Mouse (Mus musculus) stomach, embryonic 15.5 days (tissue): ENCODE measurements at regions not wholly inside any gene's neighbourhood (a gene's known extent, or its start where the extent isn't known, plus 50 kb on each side); places are given as distances from the start of the nearest gene placed in this dataset.

ENCODE experiments used
- ATAC-seq: fragments of 200-750 bp; cut with Nextera tagmentation; 2 replicates; pipeline ENCODE4 v1.8.0; 2017; ENCODE audit warnings: low read depth, moderate number of reproducible peaks, moderate TSS enrichment; ENCODE audit not compliant: insufficient read depth, low FRiP score
- H3K27ac ChIP-seq: fragments of 300-500 bp; sonication (generic); 2 replicates; pipeline ENCODE4 v1.5.1; 2015; ENCODE audit warnings: mild to moderate bottlenecking, inconsistent platforms
- H3K27me3 ChIP-seq: fragments of 300-500 bp; sonication (generic); replicated peaks from 2 replicates; pipeline ENCODE4 v1.6.1; 2015; ENCODE audit warnings: inconsistent platforms
- H3K36me3 ChIP-seq: fragments of 300-500 bp; sonication (generic); 2 replicates; pipeline ENCODE4 v1.6.1; 2015; ENCODE audit warnings: inconsistent platforms
- H3K4me1 ChIP-seq: fragments of 300-500 bp; sonication (generic); 2 replicates; pipeline ENCODE4 v1.6.1; 2015; ENCODE audit warnings: inconsistent platforms
- H3K4me2 ChIP-seq: fragments of 300-500 bp; sonication (generic); 2 replicates; pipeline ENCODE4 v1.6.1; 2015; ENCODE audit warnings: mild to moderate bottlenecking, inconsistent platforms
- H3K4me3 ChIP-seq: fragments of 300-500 bp; sonication (generic); replicated peaks from 2 replicates; pipeline ENCODE4 v1.5.1; 2015; ENCODE audit warnings: inconsistent platforms
- H3K9ac ChIP-seq: fragments of 300-500 bp; sonication (generic); 2 replicates; pipeline ENCODE4 v1.6.1; 2015; ENCODE audit warnings: inconsistent platforms
- H3K9me3 ChIP-seq: fragments of 300-500 bp; sonication (generic); 2 replicates; pipeline ENCODE4 v1.6.1; 2016; ENCODE audit warnings: inconsistent platforms
- WGBS: fragments of 180-500 bp; shearing (Covaris S2); methylation state at CpG from one replicate; pipeline ENCODE4 v1.1.7; 2015; 5-methylcytosine and 5-hydroxymethylcytosine counted together

DNA sequence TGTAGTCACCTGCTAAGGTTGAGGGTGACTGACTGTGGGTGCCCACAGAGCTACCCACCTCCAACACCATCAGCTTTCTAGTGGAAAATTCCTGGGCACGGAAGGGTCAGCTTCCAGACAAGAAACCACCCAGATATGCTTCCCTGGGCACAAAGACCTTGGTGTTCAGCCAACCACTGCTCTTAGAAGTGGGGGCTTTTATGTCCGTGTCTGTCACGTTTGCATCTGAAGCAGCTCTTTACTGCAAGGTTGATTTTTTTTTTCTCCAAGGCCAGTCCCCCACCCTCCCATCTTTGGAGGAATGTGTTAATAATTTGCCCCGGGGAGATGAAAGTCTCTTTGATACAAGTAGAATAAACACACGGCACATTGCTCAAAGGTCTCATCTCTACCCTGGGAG, 98.6 kb upstream of the Ankrd55 start:
- H3K27me3 ChIP-seq: no peaks in the 10 kb centered on the region
- H3K4me2 ChIP-seq: no peak overlapping the region
- no peak overlapping the region for H3K4me3 ChIP-seq
- H3K9me3 ChIP-seq: no peaks in the 10 kb centered on the region
- ATAC-seq: no peak
- H3K9ac ChIP-seq: no peak overlapping the region
- peaks cover 15% of the 10 kb centered on the region for H3K4me1 ChIP-seq
- H3K36me3 ChIP-seq: no peaks in the 10 kb centered on the region
- H3K27ac ChIP-seq: no peak overlapping the region
- 29% methylated on average over 5 of the region's 5 CpGs for WGBS

DNA sequence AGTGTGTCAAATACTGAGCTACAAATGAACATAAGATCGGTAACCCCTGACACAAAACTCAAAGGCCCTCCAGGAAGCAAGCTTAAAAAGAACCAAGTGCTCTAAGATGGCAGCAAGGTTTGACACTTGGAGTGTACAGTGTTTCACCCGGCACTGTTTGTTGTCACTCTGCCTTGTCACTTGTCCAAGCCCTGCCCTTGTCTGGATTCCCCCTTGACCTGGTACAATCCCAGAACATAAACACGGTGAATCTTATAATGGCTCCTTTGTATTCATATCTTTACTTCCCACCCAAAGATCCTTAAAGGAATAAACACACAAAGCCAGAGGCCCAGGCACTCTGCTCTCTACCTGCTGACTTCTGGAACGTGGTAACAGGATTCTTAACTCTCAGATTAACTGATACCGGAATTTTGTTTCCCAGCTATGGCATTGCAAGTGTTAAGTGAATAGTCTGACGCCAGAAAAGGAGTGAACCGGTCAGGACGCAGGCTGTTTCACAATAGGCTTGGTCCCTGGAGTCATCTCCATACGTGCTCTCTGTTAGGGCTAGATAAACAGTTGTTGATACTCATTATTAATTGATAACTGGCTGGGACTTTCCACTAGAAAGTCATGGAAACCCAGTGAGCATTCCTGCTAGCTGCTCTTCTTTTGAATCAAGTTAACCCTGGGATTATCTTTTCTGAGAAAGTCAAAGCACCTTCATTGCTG, 95.9 kb upstream of the Ankrd55 start:
- no peaks in the 10 kb centered on the region for H3K9me3 ChIP-seq
- no peak overlapping the region for H3K27ac ChIP-seq
- 29% methylated on average over 9 of the region's 9 CpGs for WGBS
- no peak overlapping the region for H3K4me2 ChIP-seq
- no peaks in the 10 kb centered on the region for H3K27me3 ChIP-seq
- H3K4me3 ChIP-seq: no peak overlapping the region
- ATAC-seq: no peak
- H3K9ac ChIP-seq: no peak overlapping the region
- H3K36me3 ChIP-seq: no peaks in the 10 kb centered on the region
- H3K4me1 ChIP-seq: peaks cover 23% of the 10 kb centered on the region

DNA sequence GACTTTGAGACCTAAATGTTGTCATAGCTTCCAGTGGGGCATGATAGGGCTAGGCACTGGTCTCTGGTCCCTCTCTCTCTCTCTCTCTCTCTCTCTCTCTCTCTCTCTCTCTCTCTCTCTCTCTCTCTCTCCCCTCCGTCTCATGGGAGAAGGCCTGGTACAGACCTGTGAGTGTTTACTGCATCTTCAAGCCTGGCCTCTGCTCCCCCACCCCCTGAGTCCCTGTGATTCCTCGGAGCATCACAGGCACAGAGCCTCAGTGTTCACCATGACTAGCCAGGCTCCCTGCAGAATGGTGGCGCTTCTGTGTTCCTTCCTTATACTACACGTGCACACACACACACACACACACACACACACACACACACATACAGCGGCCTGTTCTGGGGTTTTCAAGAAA, 94.6 kb upstream of the Ankrd55 start:
- Histone ChIP-seq H3K4me2 (no peak overlapping the region), H3K9ac (no peak overlapping the region), H3K36me3 (no peaks in the 10 kb centered on the region), H3K27me3 (no peaks in the 10 kb centered on the region), H3K9me3 (no peaks in the 10 kb centered on the region), H3K27ac (no peak overlapping the region), H3K4me1 (peaks cover 17% of the 10 kb centered on the region; the same call in 1 of the 2 replicates), H3K4me3 (no peak overlapping the region)
- 84% methylated on average over 5 of the region's 5 CpGs for WGBS
- ATAC-seq: no peak; the same call in 1 of the 2 replicates

DNA sequence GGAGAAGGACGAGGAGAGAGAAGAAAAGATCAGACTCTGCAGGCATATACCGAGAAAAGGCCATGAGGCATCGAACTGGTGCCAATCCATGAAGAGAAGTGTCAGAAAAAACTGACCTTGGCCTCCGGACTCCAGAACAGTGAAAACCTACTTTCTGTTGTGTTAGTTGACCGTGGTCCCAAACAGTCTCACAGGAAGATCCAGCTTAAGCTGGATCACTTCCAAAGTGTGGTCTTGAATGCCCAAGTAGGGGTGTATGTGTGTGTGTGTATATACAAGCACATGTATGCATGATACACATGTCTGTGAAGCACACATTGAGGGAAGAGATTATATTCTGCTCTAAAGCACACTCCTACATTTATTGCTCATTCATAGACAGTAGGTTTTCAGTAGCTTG, 93.3 kb upstream of the Ankrd55 start:
- Histone ChIP-seq H3K4me3 (no peak overlapping the region), H3K27me3 (no peaks in the 10 kb centered on the region), H3K9me3 (no peaks in the 10 kb centered on the region), H3K4me2 (no peak overlapping the region), H3K4me1 (peaks cover 11% of the 10 kb centered on the region; the same call in 1 of the 2 replicates), H3K27ac (no peak overlapping the region), H3K36me3 (no peaks in the 10 kb centered on the region), H3K9ac (no peak overlapping the region)
- ATAC-seq: no peak
- WGBS: 82% methylated on average over 5 of the region's 5 CpGs

DNA sequence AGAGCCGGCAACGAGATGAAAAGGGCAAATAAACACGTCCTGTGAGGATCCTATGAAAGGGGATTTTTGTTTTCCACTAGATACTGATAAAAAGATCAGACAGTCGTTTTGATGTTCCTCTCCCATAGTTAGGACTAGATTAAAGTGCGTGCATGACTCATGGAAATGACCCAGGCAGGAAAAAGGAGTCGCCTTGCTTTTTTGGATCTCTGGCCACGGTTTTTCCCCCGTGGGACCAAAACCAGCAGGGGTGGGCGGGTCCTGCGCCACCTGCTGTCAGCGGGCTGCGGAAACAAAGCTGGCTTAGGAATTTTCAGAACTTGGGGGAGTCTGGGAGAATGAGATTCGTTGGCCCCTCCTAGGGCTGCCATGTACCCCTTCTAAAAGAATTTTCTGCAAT, 91.5 kb upstream of the Ankrd55 start:
- 6% methylated on average over 13 of the region's 13 CpGs for WGBS
- Histone ChIP-seq H3K27me3 (no peaks in the 10 kb centered on the region), H3K27ac (0 out of 2 replicates have a peak overlapping the region, but pooled peaks have one; percentile 9), H3K4me3 (peak overlapping the region; percentile 11; the same call in 1 of the 2 replicates), H3K9me3 (no peaks in the 10 kb centered on the region), H3K4me2 (peak overlapping the region; percentile 43), H3K9ac (no peak overlapping the region), H3K4me1 (peaks cover 11% of the 10 kb centered on the region; the same call in 1 of the 2 replicates), H3K36me3 (no peaks in the 10 kb centered on the region)
- ATAC-seq: no peak

DNA sequence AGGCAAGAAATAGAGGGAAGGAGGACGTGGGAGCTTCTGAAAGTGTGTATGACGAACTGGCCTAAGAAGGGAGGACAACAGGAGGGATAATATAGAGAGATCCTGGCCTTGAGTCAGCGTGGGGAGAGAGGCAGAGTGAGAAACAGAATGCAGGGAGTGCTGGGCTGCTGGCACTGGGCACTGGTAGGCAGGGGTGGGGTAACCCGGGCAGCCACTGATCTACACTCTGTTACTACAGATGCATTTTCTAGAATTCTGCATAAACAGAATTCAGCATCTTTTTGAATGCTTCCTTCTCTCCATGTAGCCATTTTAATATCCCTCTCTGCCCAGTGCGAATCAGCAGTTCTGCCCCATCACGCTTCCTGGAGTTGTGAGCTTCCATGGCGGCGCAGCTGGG, 84.5 kb upstream of the Ankrd55 start:
- ATAC-seq: no peak
- Histone ChIP-seq H3K4me2 (no peak overlapping the region), H3K4me1 (no peaks in the 10 kb centered on the region), H3K27ac (no peak overlapping the region), H3K27me3 (no peaks in the 10 kb centered on the region), H3K9me3 (no peaks in the 10 kb centered on the region), H3K36me3 (no peaks in the 10 kb centered on the region), H3K4me3 (no peak overlapping the region), H3K9ac (no peak overlapping the region)
- 80% methylated on average over 8 of the region's 8 CpGs for WGBS

DNA sequence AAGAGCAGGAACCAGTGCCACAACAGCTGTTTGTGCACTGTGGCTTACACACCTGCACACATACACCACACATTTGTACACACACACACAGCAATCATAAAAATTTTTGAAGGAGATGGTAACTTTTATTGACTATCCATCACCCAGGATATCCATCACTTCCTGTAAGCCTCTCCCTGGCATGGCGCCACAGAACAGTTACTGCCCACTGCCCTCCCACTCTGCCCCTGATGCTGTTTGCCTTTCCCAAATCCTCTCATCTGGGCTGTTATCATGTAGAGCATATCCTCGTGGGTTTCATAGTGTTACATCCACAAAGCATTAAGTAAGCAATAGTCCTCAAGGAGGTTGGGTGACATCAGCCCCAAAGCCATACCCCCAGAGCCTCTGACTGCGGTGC, 84.0 kb upstream of the Ankrd55 start:
- no peak overlapping the region for H3K27ac ChIP-seq
- H3K4me2 ChIP-seq: no peak overlapping the region
- H3K4me3 ChIP-seq: no peak overlapping the region
- no peaks in the 10 kb centered on the region for H3K36me3 ChIP-seq
- no peaks in the 10 kb centered on the region for H3K27me3 ChIP-seq
- H3K9me3 ChIP-seq: no peaks in the 10 kb centered on the region
- no peak overlapping the region for H3K9ac ChIP-seq
- ATAC-seq: no peak
- no peaks in the 10 kb centered on the region for H3K4me1 ChIP-seq
- 62% methylated on average over 3 of the region's 3 CpGs for WGBS

DNA sequence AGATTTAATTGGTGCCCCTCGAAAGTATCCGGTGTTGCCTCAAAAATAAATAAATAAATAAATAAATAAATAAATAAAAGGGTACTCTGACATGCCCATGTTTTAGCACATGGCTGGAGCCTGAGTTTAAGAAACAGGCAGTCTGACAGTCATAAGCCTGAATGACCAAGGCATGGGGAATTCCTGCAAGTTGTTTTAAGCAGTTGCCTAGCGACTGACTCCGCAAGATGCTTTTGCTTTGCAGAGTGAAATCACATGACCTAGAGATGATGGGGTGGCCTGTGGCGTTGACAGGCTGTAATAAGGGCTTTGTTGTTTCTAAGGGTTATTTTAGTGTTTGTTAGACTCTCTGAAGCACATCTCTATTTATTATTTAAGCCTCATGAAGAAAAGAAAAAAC, 83.4 kb upstream of the Ankrd55 start:
- Histone ChIP-seq H3K4me1 (no peaks in the 10 kb centered on the region), H3K9me3 (no peaks in the 10 kb centered on the region), H3K4me2 (no peak overlapping the region), H3K27me3 (no peaks in the 10 kb centered on the region), H3K36me3 (no peaks in the 10 kb centered on the region), H3K27ac (no peak overlapping the region), H3K4me3 (no peak overlapping the region), H3K9ac (no peak overlapping the region)
- 73% methylated on average over 5 of the region's 5 CpGs for WGBS
- ATAC-seq: no peak

DNA sequence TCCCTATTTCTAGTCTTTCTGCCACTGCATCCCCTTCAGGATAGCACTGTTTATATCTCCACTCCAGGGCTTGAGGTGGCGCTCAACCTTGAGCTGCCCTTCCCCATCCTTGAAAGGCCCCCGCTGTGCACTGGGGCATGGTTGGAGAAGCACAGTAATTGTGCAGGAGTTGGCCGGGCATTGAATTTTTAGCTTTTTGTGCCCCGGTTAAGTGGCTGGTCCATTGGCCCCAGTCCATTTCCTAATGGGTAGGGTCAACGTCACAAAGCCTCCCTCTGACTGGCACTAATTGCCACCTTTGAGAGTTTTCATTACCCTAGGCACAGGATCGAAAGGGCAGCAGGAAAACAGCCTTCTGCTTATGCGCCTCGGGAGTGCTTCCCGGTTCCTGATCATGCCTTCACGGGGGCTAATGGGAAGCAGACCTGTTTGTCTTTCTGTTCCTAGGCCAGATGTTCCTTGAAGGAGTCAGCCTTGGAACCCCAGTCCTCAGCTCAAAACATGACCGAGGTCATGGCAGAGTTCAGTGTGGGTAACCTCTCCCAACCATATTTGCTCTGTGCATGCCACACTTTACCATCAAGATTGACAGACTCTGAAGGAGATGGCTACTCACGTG, 80.5 kb upstream of the Ankrd55 start:
- Histone ChIP-seq H3K36me3 (no peaks in the 10 kb centered on the region), H3K9me3 (no peaks in the 10 kb centered on the region), H3K27ac (no peak overlapping the region), H3K27me3 (no peaks in the 10 kb centered on the region), H3K4me2 (no peak overlapping the region), H3K4me1 (no peaks in the 10 kb centered on the region), H3K4me3 (no peak overlapping the region), H3K9ac (no peak overlapping the region)
- no peak for ATAC-seq
- WGBS: 81% methylated on average over 12 of the region's 12 CpGs

DNA sequence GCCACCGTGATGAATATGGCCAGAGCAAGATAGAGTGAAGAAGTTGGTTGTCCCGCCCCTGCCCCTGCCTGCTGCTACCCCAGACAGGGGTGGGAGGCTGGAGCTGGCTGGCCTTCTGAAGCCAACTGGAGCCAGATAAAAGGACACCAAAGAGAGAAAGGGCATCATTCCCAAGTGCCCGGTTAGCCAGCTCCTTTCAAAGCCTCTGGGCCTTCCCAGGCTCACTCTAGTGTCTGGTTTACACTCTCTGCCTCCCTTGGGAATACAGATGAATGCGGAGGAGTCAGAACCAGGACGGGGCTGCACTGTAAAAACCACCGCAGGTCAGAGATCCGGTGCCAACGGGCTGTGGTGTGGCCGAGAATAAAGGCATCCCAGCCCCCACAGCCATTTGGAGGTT, 76.4 kb upstream of the Ankrd55 start:
- no peak overlapping the region for H3K27ac ChIP-seq
- H3K4me3 ChIP-seq: no peak overlapping the region
- no peak for ATAC-seq
- no peaks in the 10 kb centered on the region for H3K36me3 ChIP-seq
- no peak overlapping the region for H3K9ac ChIP-seq
- H3K9me3 ChIP-seq: no peaks in the 10 kb centered on the region
- H3K27me3 ChIP-seq: no peaks in the 10 kb centered on the region
- 82% methylated on average over 9 of the region's 9 CpGs for WGBS
- no peak overlapping the region for H3K4me2 ChIP-seq
- no peaks in the 10 kb centered on the region for H3K4me1 ChIP-seq

DNA sequence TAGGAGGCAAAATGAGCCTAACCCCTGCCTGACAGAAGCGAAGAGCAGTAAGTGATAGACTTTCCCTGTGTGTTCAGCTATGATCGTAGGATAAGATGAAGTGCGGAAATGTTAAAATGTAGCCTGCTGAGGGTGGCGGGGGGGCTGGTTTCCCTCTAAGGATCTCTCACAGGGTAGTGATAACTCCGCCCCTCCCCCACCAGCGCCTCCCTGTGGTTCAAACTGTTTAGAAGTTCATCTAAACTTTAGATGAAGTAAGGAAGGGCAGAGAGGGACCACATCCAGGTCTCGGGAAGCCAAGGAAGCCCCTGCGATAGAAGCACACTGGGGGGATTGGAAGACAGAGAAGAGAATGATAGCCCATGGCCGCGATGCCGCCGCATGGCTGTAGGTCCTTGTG, 75.9 kb upstream of the Ankrd55 start:
- 78% methylated on average over 12 of the region's 12 CpGs for WGBS
- Histone ChIP-seq H3K4me3 (no peak overlapping the region), H3K4me1 (no peaks in the 10 kb centered on the region), H3K27me3 (no peaks in the 10 kb centered on the region), H3K4me2 (no peak overlapping the region), H3K9me3 (no peaks in the 10 kb centered on the region), H3K9ac (no peak overlapping the region), H3K27ac (no peak overlapping the region), H3K36me3 (no peaks in the 10 kb centered on the region)
- ATAC-seq: no peak

DNA sequence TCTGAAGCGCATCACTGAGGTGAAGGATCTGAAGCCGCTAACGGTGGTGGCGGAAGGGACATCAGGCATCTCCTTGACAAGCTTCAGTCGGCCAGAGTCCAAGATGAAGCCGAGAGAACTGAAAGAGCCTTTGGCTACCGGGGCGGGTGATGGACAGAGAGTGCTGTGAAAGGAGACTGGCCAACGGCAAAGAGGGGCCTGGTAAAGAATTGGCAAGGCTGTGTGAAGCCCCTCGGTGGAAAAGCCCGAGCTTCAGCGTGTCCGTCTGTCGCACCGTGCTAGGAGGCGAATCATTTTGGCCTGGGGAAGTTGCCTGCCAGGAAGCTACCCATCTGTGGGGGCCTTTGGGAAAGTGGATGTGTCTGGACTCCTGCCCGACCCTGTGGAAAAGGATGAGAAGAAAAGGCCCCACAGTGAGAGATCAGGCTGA, 74.6 kb upstream of the Ankrd55 start:
- no peak overlapping the region for H3K27ac ChIP-seq
- H3K27me3 ChIP-seq: no peaks in the 10 kb centered on the region
- H3K9me3 ChIP-seq: no peaks in the 10 kb centered on the region
- H3K36me3 ChIP-seq: no peaks in the 10 kb centered on the region
- whole genome bisulfite sequencing: 70% methylated on average over 17 of the region's 17 CpGs
- H3K4me3 ChIP-seq: no peak overlapping the region
- ATAC-seq: no peak
- no peak overlapping the region for H3K9ac ChIP-seq
- no peaks in the 10 kb centered on the region for H3K4me1 ChIP-seq
- H3K4me2 ChIP-seq: no peak overlapping the region
